Mouse (Mus musculus) forebrain, embryonic 11.5 days (tissue): ENCODE measurements around the gene Ppp1r12c. TPM values are rescaled to one million over a fixed set of nuclear protein-coding genes. Genes with fewer than 3 reads are reported as not detected.

ENCODE experiments used
- ATAC-seq: fragments of 200-750 bp; cut with Nextera tagmentation; replicated peaks from 2 replicates; pipeline ENCODE4 v1.8.0; 2017; ENCODE audit warnings: moderate TSS enrichment; ENCODE audit not compliant: low FRiP score
- DNase-seq: peaks from one replicate; pipeline ENCODE4 v3.0.0-alpha.2; 2017; ENCODE audit warnings: low spot score
- H3K27ac ChIP-seq: fragments of 300-500 bp; sonication (generic); 2 replicates; pipeline ENCODE4 v1.5.1; 2014; ENCODE audit warnings: low read depth, low read length
- H3K27me3 ChIP-seq: fragments of 300-500 bp; sonication (generic); 2 replicates; pipeline ENCODE4 v1.6.1; 2014; ENCODE audit warnings: mild to moderate bottlenecking, low read length, mixed read lengths; ENCODE audit not compliant: control insufficient read depth, insufficient read depth
- H3K36me3 ChIP-seq: fragments of 300-500 bp; sonication (generic); 2 replicates; pipeline ENCODE4 v1.6.1; 2014; ENCODE audit warnings: mild to moderate bottlenecking, low read length, moderate library complexity, mixed read lengths; ENCODE audit not compliant: control insufficient read depth, insufficient read depth
- H3K4me1 ChIP-seq: fragments of 300-500 bp; sonication (generic); replicated peaks from 2 replicates; pipeline ENCODE4 v1.6.1; 2014; ENCODE audit warnings: low read length, mixed read lengths; ENCODE audit not compliant: control insufficient read depth, insufficient read depth
- H3K4me2 ChIP-seq: fragments of 300-500 bp; sonication (generic); 2 replicates; pipeline ENCODE4 v1.6.1; 2014; ENCODE audit warnings: low read depth, mild to moderate bottlenecking, low read length, moderate library complexity, mixed read lengths; ENCODE audit not compliant: severe bottlenecking
- H3K4me3 ChIP-seq: fragments of 300-500 bp; sonication (generic); 2 replicates; pipeline ENCODE4 v1.5.1; 2014; ENCODE audit warnings: low read depth, low read length
- H3K9ac ChIP-seq: fragments of 300-500 bp; sonication (generic); 2 replicates; pipeline ENCODE4 v1.6.1; 2014; ENCODE audit warnings: low read length
- H3K9me3 ChIP-seq: fragments of 300-500 bp; sonication (generic); 2 replicates; pipeline ENCODE4 v1.6.1; 2016; ENCODE audit warnings: low read length, mixed read lengths; ENCODE audit not compliant: control insufficient read depth
- WGBS: fragments of 180-500 bp; shearing (Covaris S2); extraction: QIAGEN DNeasy Blood & Tissue Kit; methylation state at CpG from one replicate; pipeline ENCODE4 v1.1.7; 2014; 5-methylcytosine and 5-hydroxymethylcytosine counted together
- polyA plus RNA-seq: library from polyadenylated mRNA; unstranded; fragments of >200 nt; fragmentation: Nextera tagmentation; extraction: Ambion mirVana; gene quantifications from 2 replicates; pipeline ENCODE4 v1.2.1, GENCODE M21; 2014

The Ppp1r12c gene
- polyA plus RNA-seq, 1 experiment from 2014 or later = 46.8 TPM

DNA sequence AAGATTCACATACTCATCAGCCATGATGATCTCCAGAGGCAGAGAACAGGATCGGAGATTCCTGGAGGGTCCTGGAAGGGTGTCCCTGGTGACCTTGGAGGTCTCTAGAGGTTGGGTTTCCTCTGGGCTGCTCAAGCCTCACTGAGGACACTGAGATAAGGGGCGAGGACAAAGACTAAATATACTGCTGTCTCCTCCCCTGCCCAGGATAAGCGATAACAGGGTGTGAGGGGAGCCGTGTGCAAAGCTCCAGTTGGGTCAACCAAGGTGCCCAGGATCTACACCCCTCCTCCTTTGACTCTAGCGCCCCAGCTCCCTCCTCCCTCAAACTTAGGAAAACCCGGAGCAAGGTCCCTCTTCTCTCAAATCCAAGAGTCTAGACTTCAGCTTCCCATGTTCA, 20.8 kb upstream of the Ppp1r12c start:
- Histone ChIP-seq H3K27ac (no peak overlapping the region), H3K4me1 (peaks cover 5% of the 10 kb centered on the region), H3K4me3 (no peak overlapping the region), H3K4me2 (no peak overlapping the region), H3K9me3 (no peaks in the 10 kb centered on the region), H3K27me3 (peaks cover 6% of the 10 kb centered on the region; the same call in 1 of the 2 replicates), H3K36me3 (no peaks in the 10 kb centered on the region), H3K9ac (no peak overlapping the region)
- 93% methylated on average over 6 of the region's 6 CpGs for WGBS
- ATAC-seq (no peak), DNase-seq (no peak)

- Histone ChIP-seq H3K27ac (no peak overlapping the region), H3K4me3 (peak overlapping the region; percentile 7), H3K4me2 (peak overlapping the region; percentile 43), H3K9me3 (no peaks in the 10 kb centered on the region), H3K27me3 (peaks cover 4% of the 10 kb centered on the region; the same call in 1 of the 2 replicates), H3K36me3 (no peaks in the 10 kb centered on the region), H3K9ac (no peak overlapping the region), H3K4me1 (peaks cover 3% of the 10 kb centered on the region; the same call in 1 of the 2 replicates)
- WGBS = 34% methylated on average over 32 of the region's 32 CpGs
- DNase-seq = no peak
- ATAC-seq = no peak
Observed at GRCm38 (mm10) chr7:4521231-4522003, 19.9 kb upstream of the Ppp1r12c start.

- Histone ChIP-seq H3K9me3 (no peaks in the 10 kb centered on the region), H3K27ac (no peak overlapping the region), H3K36me3 (no peaks in the 10 kb centered on the region), H3K4me1 (peaks cover 7% of the 10 kb centered on the region), H3K9ac (no peak overlapping the region), H3K4me2 (no peak overlapping the region), H3K4me3 (no peak overlapping the region), H3K27me3 (peaks cover 4% of the 10 kb centered on the region; the same call in 1 of the 2 replicates)
- ATAC-seq (no peak), DNase-seq (no peak)
- WGBS = 92% methylated on average over 1 of the region's 1 CpGs
Observed at GRCm38 (mm10) chr7:4518487-4518886, 17.0 kb upstream of the Ppp1r12c start.

DNA sequence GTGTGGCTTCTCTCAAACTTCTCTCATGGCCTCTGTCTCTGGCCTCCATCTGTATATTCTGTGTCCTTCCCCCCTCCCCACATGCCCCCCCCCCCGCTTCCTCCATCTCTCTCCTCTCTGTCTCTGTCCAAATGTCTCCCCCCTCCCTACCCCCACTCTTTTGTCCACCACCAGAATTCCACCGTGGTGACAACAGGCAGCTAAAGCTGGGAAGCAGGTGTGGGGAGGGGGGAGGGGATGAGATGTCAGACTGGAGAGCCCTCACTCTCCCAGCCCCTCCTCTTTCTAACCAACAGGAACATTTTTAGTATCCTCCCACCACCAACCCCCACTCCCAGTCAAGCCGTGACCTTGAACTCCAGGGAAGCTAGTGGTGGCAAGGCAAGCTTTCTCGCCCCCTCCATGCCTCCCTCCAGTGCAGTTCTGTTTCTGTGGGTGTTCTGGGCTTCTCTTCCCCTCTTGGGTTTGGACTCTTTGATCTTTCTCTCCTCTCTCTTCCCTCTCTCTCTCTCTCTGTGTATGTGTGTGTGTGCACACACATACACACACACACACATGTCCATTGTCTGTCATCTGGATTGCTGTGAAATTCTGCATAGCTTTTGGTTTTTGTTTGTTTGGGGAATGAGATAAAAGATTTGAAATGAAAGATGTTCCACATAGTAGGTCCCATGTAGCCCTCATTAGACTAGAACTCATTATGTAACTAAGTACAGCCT, 15.0 kb upstream of the Ppp1r12c start, which contains the start of gene Tnnt1:
Tnnt1 (minus strand) TSS at position 51 of the 719 bp plus-strand sequence.
- no peak within 1 kb of the TSS for H3K4me3 ChIP-seq
- ATAC-seq = 0 out of 2 replicates have a peak, but pooled peaks have one; percentile 35
- no peak for DNase-seq
- H3K27me3 ChIP-seq = peaks cover under 1% of the 10 kb centered on the region; the same call in 1 of the 2 replicates
- no peaks in the 10 kb centered on the region for H3K36me3 ChIP-seq
- peaks cover 7% of the 10 kb centered on the region for H3K4me1 ChIP-seq
- H3K9me3 ChIP-seq = no peaks in the 10 kb centered on the region
- no peak within 1 kb of the TSS for H3K9ac ChIP-seq
- H3K27ac ChIP-seq = no peak within 1 kb of the TSS
- WGBS = 22% methylated on average over 4 of the region's 4 CpGs
- H3K4me2 ChIP-seq = no peak within 1 kb of the TSS

DNA sequence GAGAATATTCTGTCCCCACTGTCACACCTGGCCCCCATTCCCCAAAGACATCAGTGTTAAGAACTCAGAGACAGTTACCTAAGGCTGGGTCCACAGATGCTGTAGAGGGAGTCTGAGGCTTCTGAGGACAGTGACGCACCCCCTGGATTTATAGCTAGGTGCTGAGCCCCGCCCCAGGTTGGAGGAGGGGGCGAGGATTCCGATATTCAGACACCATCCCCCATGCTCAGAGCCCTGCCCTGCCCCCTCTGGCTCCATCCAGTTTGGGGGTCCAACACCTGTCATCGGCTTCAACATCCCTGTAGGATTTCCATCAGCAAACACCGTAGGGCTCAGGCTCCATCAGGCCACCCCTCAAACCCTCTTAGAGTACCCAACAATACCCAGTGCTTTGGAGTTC, 14.4 kb upstream of the Ppp1r12c start:
- 49% methylated on average over 6 of the region's 6 CpGs for WGBS

DNA sequence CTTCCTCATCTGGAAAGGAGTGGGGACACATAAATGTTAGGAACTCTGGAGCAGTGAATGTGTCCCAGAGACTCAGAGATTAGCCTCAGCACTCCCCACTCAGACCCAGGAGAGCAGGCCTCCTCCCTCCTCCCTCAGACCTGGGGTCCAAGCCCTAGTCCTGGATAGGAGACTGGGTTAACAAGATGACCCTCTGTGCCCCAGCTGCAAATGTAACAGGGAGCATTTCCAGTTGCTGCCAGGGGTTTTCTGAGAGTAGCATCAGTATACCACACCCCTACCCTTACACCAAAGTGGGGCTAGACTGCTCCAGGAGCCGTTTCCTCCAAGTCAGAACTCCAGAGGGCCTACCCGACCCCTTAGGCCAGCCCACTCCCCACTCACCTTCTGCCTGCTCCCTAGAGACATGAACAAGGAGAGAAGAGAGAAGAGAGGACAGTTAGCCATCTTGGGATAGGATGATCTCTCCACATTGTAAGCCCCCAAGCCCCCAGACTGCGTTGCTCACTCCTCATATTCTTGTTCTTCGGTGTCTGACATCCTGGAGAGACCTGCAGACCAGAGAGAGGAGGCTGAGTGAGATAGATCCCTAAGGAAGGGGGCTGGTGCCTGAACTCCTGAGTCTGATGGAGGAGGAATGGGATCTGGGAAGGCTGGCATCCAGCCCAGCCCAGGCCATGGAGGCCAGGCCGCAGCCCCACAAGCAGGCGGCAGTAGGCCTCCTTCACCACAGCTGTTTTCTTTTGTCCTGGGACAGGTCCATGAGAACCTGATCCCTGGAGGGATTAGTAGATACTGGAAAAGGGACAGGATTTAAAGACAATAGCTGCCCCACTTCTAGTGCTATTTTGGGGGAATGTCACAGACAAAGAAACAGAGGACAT, 12.6 kb upstream of the Ppp1r12c start:
- Histone ChIP-seq H3K27me3 (no peaks in the 10 kb centered on the region), H3K4me2 (no peak overlapping the region), H3K9me3 (no peaks in the 10 kb centered on the region), H3K4me1 (peaks cover 7% of the 10 kb centered on the region), H3K27ac (no peak overlapping the region), H3K9ac (0 out of 2 replicates have a peak overlapping the region, but pooled peaks have one; percentile 24), H3K36me3 (no peaks in the 10 kb centered on the region), H3K4me3 (no peak overlapping the region)
- DNase-seq = no peak
- 53% methylated on average over 6 of the region's 6 CpGs for WGBS
- ATAC-seq = no peak

More for the DNA sequence above, 14.4 kb upstream of the Ppp1r12c start:
- Histone ChIP-seq H3K4me2 (no peak overlapping the region), H3K36me3 (no peaks in the 10 kb centered on the region), H3K9ac (no peak overlapping the region), H3K9me3 (no peaks in the 10 kb centered on the region), H3K4me3 (no peak overlapping the region), H3K27me3 (no peaks in the 10 kb centered on the region), H3K27ac (no peak overlapping the region), H3K4me1 (peaks cover 7% of the 10 kb centered on the region)
- DNase-seq (no peak), ATAC-seq (no peak)

- Histone ChIP-seq H3K36me3 (no peaks in the 10 kb centered on the region), H3K4me3 (no peak overlapping the region), H3K9ac (no peak overlapping the region), H3K9me3 (no peaks in the 10 kb centered on the region), H3K4me2 (no peak overlapping the region), H3K4me1 (peaks cover 7% of the 10 kb centered on the region), H3K27me3 (no peaks in the 10 kb centered on the region), H3K27ac (no peak overlapping the region)
- ATAC-seq = no peak
- peak; percentile 68 for DNase-seq
- 26% methylated on average over 13 of the region's 13 CpGs for WGBS
Observed at GRCm38 (mm10) chr7:4513236-4513635, 11.8 kb upstream of the Ppp1r12c start.
